Mouse (Mus musculus) forebrain, embryonic 11.5 days (tissue): Measurements from ENCODE around the gene Tmem243. TPM values are rescaled to one million over a fixed set of nuclear protein-coding genes. Genes with fewer than 3 reads are reported as not detected.

Experiments
- ATAC-seq: fragments of 200-750 bp; cut with Nextera tagmentation; replicated peaks from 2 replicates; pipeline ENCODE4 v1.8.0; 2017; ENCODE audit warnings: moderate TSS enrichment; ENCODE audit not compliant: low FRiP score
- DNase-seq: peaks from one replicate; pipeline ENCODE4 v3.0.0-alpha.2; 2017; ENCODE audit warnings: low spot score
- H3K27ac ChIP-seq: fragments of 300-500 bp; sonication (generic); 2 replicates; pipeline ENCODE4 v1.5.1; 2014; ENCODE audit warnings: low read depth, low read length
- H3K27me3 ChIP-seq: fragments of 300-500 bp; sonication (generic); 2 replicates; pipeline ENCODE4 v1.6.1; 2014; ENCODE audit warnings: mild to moderate bottlenecking, low read length, mixed read lengths; ENCODE audit not compliant: control insufficient read depth, insufficient read depth
- H3K36me3 ChIP-seq: fragments of 300-500 bp; sonication (generic); 2 replicates; pipeline ENCODE4 v1.6.1; 2014; ENCODE audit warnings: mild to moderate bottlenecking, low read length, moderate library complexity, mixed read lengths; ENCODE audit not compliant: control insufficient read depth, insufficient read depth
- H3K4me1 ChIP-seq: fragments of 300-500 bp; sonication (generic); replicated peaks from 2 replicates; pipeline ENCODE4 v1.6.1; 2014; ENCODE audit warnings: low read length, mixed read lengths; ENCODE audit not compliant: control insufficient read depth, insufficient read depth
- H3K4me2 ChIP-seq: fragments of 300-500 bp; sonication (generic); 2 replicates; pipeline ENCODE4 v1.6.1; 2014; ENCODE audit warnings: low read depth, mild to moderate bottlenecking, low read length, moderate library complexity, mixed read lengths; ENCODE audit not compliant: severe bottlenecking
- H3K4me3 ChIP-seq: fragments of 300-500 bp; sonication (generic); 2 replicates; pipeline ENCODE4 v1.5.1; 2014; ENCODE audit warnings: low read depth, low read length
- H3K9ac ChIP-seq: fragments of 300-500 bp; sonication (generic); 2 replicates; pipeline ENCODE4 v1.6.1; 2014; ENCODE audit warnings: low read length
- H3K9me3 ChIP-seq: fragments of 300-500 bp; sonication (generic); 2 replicates; pipeline ENCODE4 v1.6.1; 2016; ENCODE audit warnings: low read length, mixed read lengths; ENCODE audit not compliant: control insufficient read depth
- WGBS: fragments of 180-500 bp; shearing (Covaris S2); extraction: QIAGEN DNeasy Blood & Tissue Kit; methylation state at CpG from one replicate; pipeline ENCODE4 v1.1.7; 2014; 5-methylcytosine and 5-hydroxymethylcytosine counted together
- polyA plus RNA-seq: library from polyadenylated mRNA; unstranded; fragments of >200 nt; fragmentation: Nextera tagmentation; extraction: Ambion mirVana; gene quantifications from 2 replicates; pipeline ENCODE4 v1.2.1, GENCODE M21; 2014

The Tmem243 gene
- polyA plus RNA-seq, 1 experiment from 2014 or later = 32.1 TPM

- no peaks in the 10 kb centered on the region for H3K4me1 ChIP-seq
- WGBS = 16% methylated on average over 5 of the region's 5 CpGs
- ATAC-seq = peak; percentile 76
- H3K4me2 ChIP-seq = no peak overlapping the region
- no peaks in the 10 kb centered on the region for H3K27me3 ChIP-seq
- no peaks in the 10 kb centered on the region for H3K36me3 ChIP-seq
- DNase-seq = peak; percentile 73
- no peak overlapping the region for H3K4me3 ChIP-seq
- H3K9me3 ChIP-seq = no peaks in the 10 kb centered on the region
- H3K9ac ChIP-seq = no peak overlapping the region
- H3K27ac ChIP-seq = no peak overlapping the region
Observed at GRCm38 (mm10) chr5:9111759-9112158, 11.3 kb downstream of the Tmem243 start.

- Histone ChIP-seq H3K36me3 (no peaks in the 10 kb centered on the region; the same call in 1 of the 2 replicates), H3K4me2 (no peak overlapping the region), H3K4me3 (no peak overlapping the region), H3K27ac (no peak overlapping the region), H3K27me3 (no peaks in the 10 kb centered on the region), H3K9ac (no peak overlapping the region), H3K4me1 (no peaks in the 10 kb centered on the region), H3K9me3 (no peaks in the 10 kb centered on the region)
- WGBS = 64% methylated on average over 6 of the region's 6 CpGs
- ATAC-seq (no peak), DNase-seq (no peak)
Observed at GRCm38 (mm10) chr5:9114162-9114561, 13.7 kb downstream of the Tmem243 start.

- ATAC-seq (no peak), DNase-seq (no peak)
- no peak overlapping the region for H3K9ac ChIP-seq
- no peak overlapping the region for H3K27ac ChIP-seq
- no peak overlapping the region for H3K4me3 ChIP-seq
- H3K4me2 ChIP-seq = no peak overlapping the region
- 93% methylated on average over 2 of the region's 2 CpGs for WGBS
- H3K9me3 ChIP-seq = no peaks in the 10 kb centered on the region
- peaks cover 18% of the 10 kb centered on the region for H3K36me3 ChIP-seq
- H3K4me1 ChIP-seq = no peaks in the 10 kb centered on the region
- no peaks in the 10 kb centered on the region for H3K27me3 ChIP-seq
Observed at GRCm38 (mm10) chr5:9124134-9124533, 23.7 kb downstream of the Tmem243 start.

GRCm38 (mm10) chr5:9128566-9128965 is 28.1 kb downstream of the Tmem243 start:
- no peaks in the 10 kb centered on the region for H3K9me3 ChIP-seq
- no peaks in the 10 kb centered on the region for H3K4me1 ChIP-seq
- peaks cover 12% of the 10 kb centered on the region for H3K36me3 ChIP-seq
- DNase-seq (no peak), ATAC-seq (no peak)
- H3K27ac ChIP-seq = no peak overlapping the region
- H3K27me3 ChIP-seq = no peaks in the 10 kb centered on the region
- no peak overlapping the region for H3K9ac ChIP-seq
- no peak overlapping the region for H3K4me3 ChIP-seq
- 94% methylated on average over 12 of the region's 12 CpGs for WGBS
- H3K4me2 ChIP-seq = no peak overlapping the region

GRCm38 (mm10) chr5:9131786-9132185 is 31.3 kb downstream of the Tmem243 start:
- WGBS = 85% methylated on average over 7 of the region's 7 CpGs
- DNase-seq (no peak), ATAC-seq (no peak)
- no peak overlapping the region for H3K27ac ChIP-seq
- no peak overlapping the region for H3K4me3 ChIP-seq
- no peaks in the 10 kb centered on the region for H3K27me3 ChIP-seq
- no peaks in the 10 kb centered on the region for H3K9me3 ChIP-seq
- peaks cover 6% of the 10 kb centered on the region for H3K36me3 ChIP-seq
- H3K4me2 ChIP-seq = no peak overlapping the region
- H3K9ac ChIP-seq = no peak overlapping the region
- no peaks in the 10 kb centered on the region for H3K4me1 ChIP-seq

- H3K27ac ChIP-seq = no peak overlapping the region
- H3K4me1 ChIP-seq = no peaks in the 10 kb centered on the region
- H3K4me3 ChIP-seq = no peak overlapping the region
- H3K27me3 ChIP-seq = no peaks in the 10 kb centered on the region
- ATAC-seq (no peak), DNase-seq (no peak)
- WGBS = 88% methylated on average over 3 of the region's 3 CpGs
- H3K36me3 ChIP-seq = peaks cover 3% of the 10 kb centered on the region; the same call in 1 of the 2 replicates
- no peak overlapping the region for H3K4me2 ChIP-seq
- H3K9me3 ChIP-seq = no peaks in the 10 kb centered on the region
- no peak overlapping the region for H3K9ac ChIP-seq
Observed at GRCm38 (mm10) chr5:9135588-9135987, 35.1 kb downstream of the Tmem243 start.

- no peak overlapping the region for H3K4me3 ChIP-seq
- H3K4me2 ChIP-seq = no peak overlapping the region
- peaks cover 3% of the 10 kb centered on the region; the same call in 1 of the 2 replicates for H3K36me3 ChIP-seq
- H3K27me3 ChIP-seq = no peaks in the 10 kb centered on the region
- no peak overlapping the region for H3K9ac ChIP-seq
- DNase-seq (no peak), ATAC-seq (no peak)
- H3K4me1 ChIP-seq = no peaks in the 10 kb centered on the region
- H3K27ac ChIP-seq = no peak overlapping the region
- no peaks in the 10 kb centered on the region for H3K9me3 ChIP-seq
- WGBS = 90% methylated on average over 8 of the region's 8 CpGs
Observed at GRCm38 (mm10) chr5:9140724-9141123, 40.3 kb downstream of the Tmem243 start.

- ATAC-seq = no peak
- 89% methylated on average over 6 of the region's 6 CpGs for WGBS
- peaks cover 5% of the 10 kb centered on the region; the same call in 1 of the 2 replicates for H3K36me3 ChIP-seq
- H3K4me1 ChIP-seq = no peaks in the 10 kb centered on the region
- H3K9ac ChIP-seq = no peak overlapping the region
- DNase-seq = no peak
- H3K27ac ChIP-seq = no peak overlapping the region
- H3K27me3 ChIP-seq = no peaks in the 10 kb centered on the region
- no peak overlapping the region for H3K4me2 ChIP-seq
- H3K4me3 ChIP-seq = no peak overlapping the region
- no peaks in the 10 kb centered on the region for H3K9me3 ChIP-seq
Observed at GRCm38 (mm10) chr5:9142376-9142775, 41.9 kb downstream of the Tmem243 start.

GRCm38 (mm10) chr5:9149273-9149850 is 48.9 kb downstream of the Tmem243 start:
- Histone ChIP-seq H3K4me2 (no peak overlapping the region), H3K4me1 (no peaks in the 10 kb centered on the region), H3K9ac (no peak overlapping the region), H3K36me3 (peaks cover 2% of the 10 kb centered on the region; the same call in 1 of the 2 replicates), H3K27ac (no peak overlapping the region), H3K27me3 (no peaks in the 10 kb centered on the region), H3K9me3 (no peaks in the 10 kb centered on the region), H3K4me3 (no peak overlapping the region)
- WGBS = 93% methylated on average over 8 of the region's 8 CpGs
- ATAC-seq (no peak), DNase-seq (no peak)
